Mouse (Mus musculus) CH12.LX (cell line): ENCODE measurements around the gene Lmod2.

ENCODE experiments used
- CHD1 ChIP-seq: IDR thresholded peaks from 2 replicates; pipeline ENCODE4 v1.6.1; 2012; ENCODE audit warnings: low read depth, low read length, improper control_type of control experiment, inconsistent platforms
- CHD2 ChIP-seq: IDR thresholded peaks from 2 replicates; pipeline ENCODE4 v1.6.1; 2011; ENCODE audit warnings: low read length, improper control_type of control experiment
- CTCF ChIP-seq, 2 experiments: IDR thresholded peaks in 1 of 2; conservative IDR thresholded peaks in 1 of 2; 2 replicates each; pipeline ENCODE4 v1.5.1; 2011 to 2012; ENCODE audit warnings: low read depth in 2 of 2, low read length in 2 of 2, improper control_type of control experiment in 1 of 2, inconsistent platforms in 1 of 2, mild to moderate bottlenecking in 1 of 2, moderate library complexity in 1 of 2
- E2F4 ChIP-seq: IDR thresholded peaks from 2 replicates; pipeline ENCODE4 v1.6.1; 2011; ENCODE audit warnings: low read depth, low read length, improper control_type of control experiment; ENCODE audit not compliant: insufficient replicate concordance
- ELF1 ChIP-seq: IDR thresholded peaks from 2 replicates; pipeline ENCODE4 v1.6.1; 2014; ENCODE audit warnings: low read depth, mild to moderate bottlenecking, inconsistent platforms, low read length, improper control_type of control experiment
- EP300 ChIP-seq: IDR thresholded peaks from 2 replicates; pipeline ENCODE4 v1.6.1; 2011; ENCODE audit warnings: low read length, improper control_type of control experiment
- MAX ChIP-seq: IDR thresholded peaks from 2 replicates; pipeline ENCODE4 v1.6.1; 2011; ENCODE audit warnings: low read length, improper control_type of control experiment
- MYC ChIP-seq: IDR thresholded peaks from 2 replicates; pipeline ENCODE4 v1.6.1; 2011; ENCODE audit warnings: low read depth, mild to moderate bottlenecking, improper control_type of control experiment, low read length
- POLR2A ChIP-seq: IDR thresholded peaks from 2 replicates; pipeline ENCODE4 v1.6.1; 2011; ENCODE audit warnings: low read depth, mild to moderate bottlenecking, improper control_type of control experiment, low read length
- POLR2AphosphoS2 ChIP-seq: IDR thresholded peaks from 2 replicates; pipeline ENCODE4 v1.6.1; 2011; ENCODE audit warnings: low read depth, low read length, improper control_type of control experiment
- RAD21 ChIP-seq: IDR thresholded peaks from 2 replicates; pipeline ENCODE4 v1.6.1; 2011; ENCODE audit warnings: low read depth, mild to moderate bottlenecking, low read length, improper control_type of control experiment, moderate library complexity
- RCOR1 ChIP-seq: conservative IDR thresholded peaks from 2 replicates; pipeline ENCODE4 v1.6.1; 2012; ENCODE audit warnings: low read depth, mild to moderate bottlenecking, inconsistent platforms, low read length, improper control_type of control experiment
- SIN3A ChIP-seq: IDR thresholded peaks from 2 replicates; pipeline ENCODE4 v1.6.1; 2012; ENCODE audit warnings: low read length, improper control_type of control experiment, inconsistent platforms
- SMC3 ChIP-seq: IDR thresholded peaks from 2 replicates; pipeline ENCODE4 v1.6.1; 2011; ENCODE audit warnings: low read depth, low read length, improper control_type of control experiment

GRCm38 (mm10) chr6:24645346-24646053 is 47.9 kb downstream of the Lmod2 start:
- TF ChIP-seq CTCF (conservative IDR thresholded peaks at IDR 0.05 in 1 of 2, IDR thresholded peaks at IDR 0.05 in 1 of 2; ENCODE audit: low read depth in 2 of 2, low read length in 2 of 2), result no peak
- no peak for TF ChIP-seq MYC
- no peak for TF ChIP-seq CHD2
- TF ChIP-seq POLR2A, result no peak
- TF ChIP-seq RCOR1, result no peak
- no peak for TF ChIP-seq EP300
- no peak for TF ChIP-seq SMC3
- no peak for TF ChIP-seq CHD1
- TF ChIP-seq ELF1, result no peak
- no peak for TF ChIP-seq MAX
- TF ChIP-seq E2F4, result no peak
- TF ChIP-seq SIN3A, result no peak
- TF ChIP-seq POLR2AphosphoS2, result no peak
- no peak for TF ChIP-seq RAD21
